Comparison of ENCODE assay signal across 13 mouse cellular contexts in genomic region chr2:67226299-67226698, GRCm38 (mm10).
DNase-seq lines count a peak whose midpoint lies in the region; ATAC-seq and TF ChIP-seq lines count a peak whose summit lies in the region.
"Had no signal": no experiment of that assay in that cellular context is flagged by ENCODE, and none has a peak within 500 bp of the region (broad histone marks: within the 10 kb centered on the region; RNA-seq: fewer than 3 reads in every experiment).

No protein-coding gene starts in this region.

- peak; percentile 16; the same call in 1 of the 2 replicates for TF ChIP-seq CTCF in liver, embryonic 14.5 days (IDR thresholded peaks at IDR 0.05; ENCODE audit: low read depth)

- WGBS in liver, embryonic 14.5 days (ENCODE audit: insufficient replicate concordance): 58% methylated on average over 2 of the region's 2 CpGs
- 82% methylated on average over 2 of the region's 2 CpGs for WGBS in embryonic facial prominence, embryonic 14.5 days

- no peaks in the 10 kb centered on the region for H3K4me1 ChIP-seq in liver, embryonic 14.5 days (replicated peaks; ENCODE audit: control insufficient read depth in 2 of 2, insufficient read depth in 2 of 2, low read length in 1 of 2)
- no peaks in the 10 kb centered on the region for H3K4me1 ChIP-seq in embryonic facial prominence, embryonic 14.5 days (ENCODE audit: control insufficient read depth, insufficient read depth, low read length)

- H3K27ac ChIP-seq in liver, embryonic 14.5 days: no peak overlapping the region
- no peak overlapping the region for H3K27ac ChIP-seq in embryonic facial prominence, embryonic 14.5 days (replicated peaks; ENCODE audit: low read depth, low read length)

- no peak for DNase-seq in frontal cortex, postnatal 10 days (ENCODE audit: low spot score in 2 of 2)
- no peak for DNase-seq in liver, embryonic 14.5 days (ENCODE audit: low read depth in 3 of 3, low spot score in 3 of 3)
- DNase-seq in liver (no peak), MEL-GATA-1-ER (ENCODE audit: extremely low read depth, low read depth) (peak; percentile 2)
- peak; percentile 14 for DNase-seq in embryonic facial prominence, embryonic 14.5 days (ENCODE audit: low spot score)
- no peak for DNase-seq in adrenal gland, adult 2 months
- DNase-seq in heart, postnatal 4 days: no peak
- DNase-seq: adrenal gland, adult 8-10 months; cerebellum, adult 11-12 months; gastrocnemius, postnatal 25 days; kidney, postnatal 14 days had no signal

- no peak overlapping the region for H3K9ac ChIP-seq in liver, embryonic 14.5 days (replicated peaks)
- no peak overlapping the region for H3K9ac ChIP-seq in embryonic facial prominence, embryonic 14.5 days (ENCODE audit: low read depth, low read length)

- ATAC-seq in frontal cortex, adult (ENCODE audit: low TSS enrichment): peak; percentile 92
- ATAC-seq in liver, embryonic 14.5 days (ENCODE audit: insufficient read depth): no peak
- no peak for ATAC-seq in embryonic facial prominence, embryonic 14.5 days (ENCODE audit: low read depth)

- no peak for TF ChIP-seq EP300 in liver, embryonic 14.5 days (IDR thresholded peaks at IDR 0.05; ENCODE audit: low read depth)

- H3K27me3 ChIP-seq in liver, embryonic 14.5 days (ENCODE audit: control insufficient read depth, insufficient read depth, low read length): no peaks in the 10 kb centered on the region
- no peaks in the 10 kb centered on the region for H3K27me3 ChIP-seq in embryonic facial prominence, embryonic 14.5 days (replicated peaks; ENCODE audit: control insufficient read depth, insufficient read depth, low read length)
- H3K27me3 ChIP-seq: CH12.LX had no signal

- H3K9me3 ChIP-seq in liver, embryonic 14.5 days (ENCODE audit: control insufficient read depth, low read length): no peaks in the 10 kb centered on the region
- no peaks in the 10 kb centered on the region for H3K9me3 ChIP-seq in embryonic facial prominence, embryonic 14.5 days (ENCODE audit: control insufficient read depth, low read length)

- no peak overlapping the region for H3K4me3 ChIP-seq in liver, embryonic 14.5 days (ENCODE audit: insufficient read depth in 1 of 2, low read depth in 2 of 2, low read length in 2 of 2)
- H3K4me3 ChIP-seq in embryonic facial prominence, embryonic 14.5 days (ENCODE audit: low read depth, low read length): no peak overlapping the region

- no peak overlapping the region for H3K4me2 ChIP-seq in liver, embryonic 14.5 days (ENCODE audit: low read depth)
- H3K4me2 ChIP-seq in embryonic facial prominence, embryonic 14.5 days (ENCODE audit: low read depth, low read length): no peak overlapping the region

- H3K36me3 ChIP-seq in liver, embryonic 14.5 days (replicated peaks; ENCODE audit: control insufficient read depth, insufficient read depth, low read depth): no peaks in the 10 kb centered on the region
- no peaks in the 10 kb centered on the region for H3K36me3 ChIP-seq in embryonic facial prominence, embryonic 14.5 days (ENCODE audit: control insufficient read depth, insufficient read depth, low read length)

Comparison
In these comparisons a context has a peak if more than half of its experiments do, and no peak if none do; other contexts are left out.
1. DNase-seq: peak in MEL-GATA-1-ER (single experiment) and embryonic facial prominence, embryonic 14.5 days (single experiment); none in frontal cortex, postnatal 10 days (0 of 2), liver, embryonic 14.5 days (0 of 3), liver (single experiment), adrenal gland, adult 2 months (single experiment) and heart, postnatal 4 days (single experiment).